Mouse (Mus musculus): Measurements from ENCODE around the gene Sh3rf1.

GRCm38 (mm10) chr8:61402861-61403260 lies 179.2 kb downstream of the Sh3rf1 start:
- no peak for TF ChIP-seq CTCF (IDR thresholded peaks at IDR 0.05; ENCODE audit: extremely low read depth, insufficient read depth, low read length)
- no peak for TF ChIP-seq POLR2A (IDR thresholded peaks at IDR 0.05; ENCODE audit: extremely low read depth, insufficient read depth, low read length)

All from cortical plate, adult 2 months (tissue).